Mouse (Mus musculus): ENCODE results near the gene Angel1.

GRCm38 (mm10) chr12:86652570-86653041, 73.7 kb downstream of the Angel1 start:
- TF ChIP-seq CTCF (IDR thresholded peaks at IDR 0.05) (no peak), EP300 (IDR thresholded peaks at IDR 0.05) (peak; percentile 54; the same call in 1 of the 2 replicates)

Measured in lung, postnatal 0 days (tissue).